Mouse (Mus musculus) limb, embryonic 11.5 days (tissue): ENCODE measurements around the gene Inava. TPM values are rescaled to one million over a fixed set of nuclear protein-coding genes. Genes with fewer than 3 reads are reported as not detected.

Experiments used
- ATAC-seq: fragments of 200-750 bp; cut with Nextera tagmentation; 2 replicates; pipeline ENCODE4 v1.8.0; 2017; ENCODE audit warnings: low read depth; ENCODE audit not compliant: insufficient number of reproducible peaks, low FRiP score, low TSS enrichment
- DNase-seq: peaks from one replicate; pipeline ENCODE4 v3.0.0-alpha.2; 2015; ENCODE audit warnings: low spot score
- H3K27ac ChIP-seq: fragments of 300-500 bp; sonication (generic); replicated peaks from 2 replicates; pipeline ENCODE4 v1.5.1; 2014; ENCODE audit warnings: low read depth, mild to moderate bottlenecking, low read length
- H3K27me3 ChIP-seq: fragments of 300-500 bp; sonication (generic); 2 replicates; pipeline ENCODE4 v1.6.1; 2014; ENCODE audit warnings: mild to moderate bottlenecking, low read length, mixed read lengths; ENCODE audit not compliant: control insufficient read depth, insufficient read depth
- H3K36me3 ChIP-seq: fragments of 300-500 bp; sonication (generic); 2 replicates; pipeline ENCODE4 v1.6.1; 2014; ENCODE audit warnings: mild to moderate bottlenecking, low read length, moderate library complexity, mixed read lengths; ENCODE audit not compliant: control insufficient read depth, insufficient read depth
- H3K4me1 ChIP-seq: fragments of 300-500 bp; sonication (generic); 2 replicates; pipeline ENCODE4 v1.6.1; 2014; ENCODE audit warnings: low read length, mixed read lengths; ENCODE audit not compliant: control insufficient read depth, insufficient read depth
- H3K4me2 ChIP-seq: fragments of 300-500 bp; sonication (generic); 2 replicates; pipeline ENCODE4 v1.6.1; 2014; ENCODE audit warnings: low read depth, mild to moderate bottlenecking, moderate library complexity; ENCODE audit not compliant: severe bottlenecking
- H3K4me3 ChIP-seq: fragments of 300-500 bp; sonication (generic); 2 replicates; pipeline ENCODE4 v1.5.1; 2014; ENCODE audit warnings: low read depth, low read length
- H3K9ac ChIP-seq: fragments of 300-500 bp; sonication (generic); 2 replicates; pipeline ENCODE4 v1.6.1; 2014; ENCODE audit warnings: mild to moderate bottlenecking, low read length
- H3K9me3 ChIP-seq: fragments of 300-500 bp; sonication (generic); 2 replicates; pipeline ENCODE4 v1.6.1; 2016; ENCODE audit warnings: low read length; ENCODE audit not compliant: control insufficient read depth
- WGBS: fragments of 180-500 bp; shearing (Covaris S2); extraction: QIAGEN DNeasy Blood & Tissue Kit; methylation state at CpG from one replicate; pipeline ENCODE4 v1.1.7; 2014; 5-methylcytosine and 5-hydroxymethylcytosine counted together
- polyA plus RNA-seq: library from polyadenylated mRNA; unstranded; fragments of >200 nt; fragmentation: Nextera tagmentation; extraction: Ambion mirVana; gene quantifications from 2 replicates; pipeline ENCODE4 v1.2.1, GENCODE M21; 2014

Inava gene
- polyA plus RNA-seq, 1 experiment from 2014 or later = 27.8 TPM

DNA sequence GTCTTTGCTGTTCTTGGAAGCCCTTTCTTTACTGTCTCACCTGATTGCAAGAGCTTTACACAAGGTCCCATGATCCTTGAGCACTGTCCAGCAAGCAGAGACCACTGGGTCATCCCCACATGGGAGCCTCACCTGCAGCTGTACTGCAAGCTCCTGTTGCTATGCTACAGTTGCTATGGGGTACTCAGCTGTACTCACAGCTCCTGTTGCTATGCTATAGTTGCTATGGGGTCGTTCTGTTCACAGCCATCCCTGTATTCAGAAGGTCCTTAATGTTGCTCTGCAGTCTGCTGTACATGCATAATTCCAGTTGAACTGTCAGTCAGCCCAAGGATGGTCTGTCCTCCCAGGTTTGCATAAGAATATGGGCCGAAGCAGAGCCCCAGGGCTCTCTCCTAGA, 68.6 kb downstream of the Inava start:
- no peak overlapping the region for H3K27ac ChIP-seq
- H3K4me3 ChIP-seq = no peak overlapping the region
- DNase-seq (no peak), ATAC-seq (no peak)
- H3K4me2 ChIP-seq = no peak overlapping the region
- peaks cover 9% of the 10 kb centered on the region; the same call in 1 of the 2 replicates for H3K36me3 ChIP-seq
- H3K27me3 ChIP-seq = no peaks in the 10 kb centered on the region
- H3K9ac ChIP-seq = no peak overlapping the region
- H3K4me1 ChIP-seq = no peaks in the 10 kb centered on the region
- H3K9me3 ChIP-seq = no peaks in the 10 kb centered on the region
- WGBS = 77% methylated on average over 2 of the region's 2 CpGs

Other genes with a start within 250 kb of the Inava start
- 0.13 and 0.17 TPM in 2 replicates for gene Igfn1, start 227.9 kb downstream of the Inava start, polyA plus RNA-seq
- 60.6 and 99.8 TPM in 2 replicates for gene Tmem9, start 226.1 kb downstream of the Inava start, polyA plus RNA-seq
- not detected in 2 replicates for gene Ascl5, start 183.5 kb downstream of the Inava start, polyA plus RNA-seq
- gene Cacna1s, start 181.5 kb downstream of the Inava start, polyA plus RNA-seq = 0.17 and 0.21 TPM in 2 replicates
- gene Kif21b, start 102.9 kb downstream of the Inava start, polyA plus RNA-seq = 8.9 and 10.2 TPM in 2 replicates
- gene Mroh3, start 21.4 kb downstream of the Inava start, polyA plus RNA-seq = 0.33 and 0.40 TPM in 2 replicates
- not detected in 2 replicates for gene Gpr25, start 26.6 kb upstream of the Inava start, polyA plus RNA-seq
- gene Camsap2, start 111.8 kb upstream of the Inava start, polyA plus RNA-seq = 20.1 and 20.6 TPM in 2 replicates
- gene Ddx59, start 181.0 kb upstream of the Inava start, polyA plus RNA-seq = 19.2 and 19.5 TPM in 2 replicates
- gene Kif14, start 232.1 kb upstream of the Inava start, polyA plus RNA-seq = 9.7 and 9.9 TPM in 2 replicates